Mouse (Mus musculus) limb, embryonic 12.5 days (tissue): ENCODE data around the gene Ttc28. TPM values are rescaled to one million over a fixed set of nuclear protein-coding genes. Genes with fewer than 3 reads are reported as not detected.

Source experiments
- ATAC-seq: fragments of 200-750 bp; cut with Nextera tagmentation; 2 replicates; pipeline ENCODE4 v1.8.0; 2017; ENCODE audit warnings: low read depth, moderate TSS enrichment; ENCODE audit not compliant: insufficient number of reproducible peaks, insufficient read depth, low FRiP score, low TSS enrichment
- H3K27ac ChIP-seq: fragments of 300-500 bp; sonication (generic); 2 replicates; pipeline ENCODE4 v1.5.1; 2016; ENCODE audit warnings: mild to moderate bottlenecking, moderate library complexity
- H3K27me3 ChIP-seq: fragments of 300-500 bp; sonication (generic); 2 replicates; pipeline ENCODE4 v1.6.1; 2016; ENCODE audit warnings: mild to moderate bottlenecking, moderate library complexity
- H3K36me3 ChIP-seq: fragments of 300-500 bp; sonication (generic); 2 replicates; pipeline ENCODE4 v1.6.1; 2016; ENCODE audit warnings: mild to moderate bottlenecking, moderate library complexity
- H3K4me1 ChIP-seq: fragments of 300-500 bp; sonication (generic); replicated peaks from 2 replicates; pipeline ENCODE4 v1.6.1; 2016
- H3K4me2 ChIP-seq: fragments of 300-500 bp; sonication (generic); 2 replicates; pipeline ENCODE4 v1.6.1; 2016; ENCODE audit warnings: mild to moderate bottlenecking, moderate library complexity
- H3K4me3 ChIP-seq: fragments of 300-500 bp; sonication (generic); replicated peaks from 2 replicates; pipeline ENCODE4 v1.5.1; 2016; ENCODE audit warnings: mild to moderate bottlenecking
- H3K9ac ChIP-seq: fragments of 300-500 bp; sonication (generic); replicated peaks from 2 replicates; pipeline ENCODE4 v1.6.1; 2016; ENCODE audit warnings: mild to moderate bottlenecking, moderate library complexity
- H3K9me3 ChIP-seq: fragments of 300-500 bp; sonication (generic); 2 replicates; pipeline ENCODE4 v1.6.1; 2016; ENCODE audit warnings: mild to moderate bottlenecking, moderate library complexity
- WGBS: fragments of 180-500 bp; shearing (Covaris S2); methylation state at CpG from one replicate; pipeline ENCODE4 v1.1.7; 2016; 5-methylcytosine and 5-hydroxymethylcytosine counted together
- polyA plus RNA-seq: library from polyadenylated mRNA; unstranded; fragments of >200 nt; fragmentation: Nextera tagmentation; extraction: Ambion mirVana; gene quantifications from 2 replicates; pipeline ENCODE4 v1.2.1, GENCODE M21; 2016

Ttc28 gene
- polyA plus RNA-seq, 1 experiment from 2014 or later: 20.0 TPM

- H3K4me3 ChIP-seq: no peak overlapping the region
- 86% methylated on average over 9 of the region's 9 CpGs for WGBS
- no peak overlapping the region for H3K9ac ChIP-seq
- no peak for ATAC-seq
- H3K36me3 ChIP-seq: 0 out of 2 replicates have a peak, but pooled peaks cover 3% of the 10 kb centered on the region
- H3K27ac ChIP-seq: no peak overlapping the region
- peaks cover 54% of the 10 kb centered on the region for H3K4me1 ChIP-seq
- H3K27me3 ChIP-seq: no peaks in the 10 kb centered on the region
- H3K4me2 ChIP-seq: no peak overlapping the region
- no peaks in the 10 kb centered on the region for H3K9me3 ChIP-seq
Measured at GRCm38 (mm10) chr5:111028952-111029351, 149.3 kb downstream of the Ttc28 start.

DNA sequence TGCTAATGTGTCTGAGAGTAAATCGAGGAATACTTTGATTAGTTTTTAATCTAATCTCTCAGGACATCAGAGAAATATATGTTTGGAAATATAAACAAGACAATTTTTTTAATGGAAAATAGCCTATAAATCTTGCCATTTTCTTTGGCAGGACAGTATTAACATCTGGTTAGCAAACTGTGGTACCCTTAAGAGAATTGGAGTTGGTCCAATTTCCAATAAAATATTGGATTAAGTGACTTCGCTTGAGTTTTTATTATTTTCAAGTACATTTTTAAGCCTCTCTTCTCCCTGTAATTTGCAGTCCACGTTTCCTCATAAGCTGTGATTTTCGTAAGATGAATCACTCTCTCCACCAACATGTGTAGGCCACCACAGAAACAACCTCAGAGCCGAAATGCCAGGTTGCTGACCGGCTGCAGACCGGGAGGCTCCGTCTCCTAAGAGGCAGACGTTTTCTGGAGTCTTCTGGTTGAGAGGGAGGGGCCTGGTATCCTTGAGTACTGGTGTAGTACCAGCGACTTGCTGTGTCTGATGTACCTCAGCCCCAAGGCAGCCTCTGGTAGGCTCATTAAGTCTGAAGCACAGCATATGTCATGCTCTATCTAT lies 153.2 kb downstream of the Ttc28 start:
- H3K9ac ChIP-seq: no peak overlapping the region
- H3K27me3 ChIP-seq: no peaks in the 10 kb centered on the region
- 75% methylated on average over 10 of the region's 10 CpGs for WGBS
- H3K36me3 ChIP-seq: 0 out of 2 replicates have a peak, but pooled peaks cover 6% of the 10 kb centered on the region
- no peaks in the 10 kb centered on the region for H3K9me3 ChIP-seq
- H3K27ac ChIP-seq: 0 out of 2 replicates have a peak overlapping the region, but pooled peaks have one; percentile 29
- peaks cover 36% of the 10 kb centered on the region for H3K4me1 ChIP-seq
- H3K4me2 ChIP-seq: no peak overlapping the region
- no peak for ATAC-seq
- no peak overlapping the region for H3K4me3 ChIP-seq

DNA sequence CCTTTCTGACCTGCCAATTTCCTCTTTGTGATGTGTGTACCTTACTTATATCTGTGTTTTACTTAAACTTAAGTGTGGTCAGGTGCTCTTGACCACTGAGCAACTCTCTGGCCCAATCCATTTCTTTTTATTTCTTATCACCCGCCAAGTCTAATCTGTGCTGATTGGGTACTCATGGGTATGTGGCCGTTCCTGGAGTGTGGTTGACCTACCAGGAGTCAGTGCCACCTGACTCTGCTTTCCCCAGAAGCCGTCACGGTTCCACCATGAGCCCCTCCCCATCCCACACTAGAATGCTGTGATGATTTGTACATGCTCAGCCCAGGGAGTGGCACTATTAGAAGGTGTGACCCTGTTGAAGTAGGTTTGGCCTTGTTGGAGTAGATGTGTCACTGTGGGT lies 153.9 kb downstream of the Ttc28 start:
- H3K9ac ChIP-seq: no peak overlapping the region
- ATAC-seq: no peak

DNA sequence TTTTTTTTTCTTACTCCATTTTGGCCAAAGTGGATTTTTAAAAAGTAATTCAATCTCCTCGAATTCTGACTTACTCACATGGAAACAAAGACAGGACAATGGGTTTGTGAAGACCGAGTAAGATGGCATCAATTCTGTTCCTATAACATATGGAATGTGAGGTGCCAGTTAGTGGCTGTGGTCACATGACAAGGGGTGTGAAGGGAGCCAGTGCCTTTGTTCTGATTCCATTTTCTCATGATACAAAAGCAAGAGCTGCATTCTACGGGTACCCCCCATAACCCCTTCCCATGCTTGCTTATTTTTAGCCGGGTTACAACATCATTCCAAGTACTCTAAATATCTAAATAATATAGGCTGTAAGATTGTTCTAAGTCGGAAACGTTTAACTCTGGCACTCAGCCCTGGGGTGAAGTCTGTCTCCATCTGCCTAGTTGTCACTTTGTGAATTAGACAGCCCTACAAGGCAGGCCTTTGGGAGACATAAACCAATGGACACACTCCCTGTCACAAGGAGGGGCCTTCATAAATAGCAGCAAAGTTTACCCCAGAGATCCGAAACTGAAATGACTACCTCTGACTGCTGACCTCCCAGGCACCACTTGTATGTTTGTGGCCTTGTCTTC lies 157.6 kb downstream of the Ttc28 start:
- Histone ChIP-seq H3K4me3 (no peak overlapping the region), H3K27me3 (no peaks in the 10 kb centered on the region), H3K36me3 (0 out of 2 replicates have a peak, but pooled peaks cover 4% of the 10 kb centered on the region), H3K9ac (no peak overlapping the region), H3K4me2 (no peak overlapping the region), H3K4me1 (peaks cover 40% of the 10 kb centered on the region), H3K9me3 (no peaks in the 10 kb centered on the region), H3K27ac (no peak overlapping the region)
- 84% methylated on average over 7 of the region's 7 CpGs for WGBS
- ATAC-seq: no peak

More for the DNA sequence above, 153.9 kb downstream of the Ttc28 start:
- 0 out of 2 replicates have a peak, but pooled peaks cover 6% of the 10 kb centered on the region for H3K36me3 ChIP-seq
- 94% methylated on average over 4 of the region's 4 CpGs for WGBS
- no peak overlapping the region for H3K4me3 ChIP-seq
- no peak overlapping the region for H3K27ac ChIP-seq
- no peak overlapping the region for H3K4me2 ChIP-seq
- H3K9me3 ChIP-seq: no peaks in the 10 kb centered on the region
- no peaks in the 10 kb centered on the region for H3K27me3 ChIP-seq
- H3K4me1 ChIP-seq: peaks cover 37% of the 10 kb centered on the region

- no peak overlapping the region for H3K4me3 ChIP-seq
- no peaks in the 10 kb centered on the region for H3K9me3 ChIP-seq
- no peak for ATAC-seq
- H3K4me1 ChIP-seq: peaks cover 57% of the 10 kb centered on the region
- 69% methylated on average over 6 of the region's 6 CpGs for WGBS
- no peak overlapping the region for H3K9ac ChIP-seq
- H3K27ac ChIP-seq: no peak overlapping the region
- H3K4me2 ChIP-seq: no peak overlapping the region
- no peaks in the 10 kb centered on the region for H3K36me3 ChIP-seq
- no peaks in the 10 kb centered on the region for H3K27me3 ChIP-seq
Measured at GRCm38 (mm10) chr5:111039771-111040170, 160.2 kb downstream of the Ttc28 start.

GRCm38 (mm10) chr5:111041952-111042351 lies 162.3 kb downstream of the Ttc28 start:
- WGBS: 86% methylated on average over 5 of the region's 5 CpGs
- no peak overlapping the region for H3K9ac ChIP-seq
- no peak overlapping the region for H3K4me2 ChIP-seq
- H3K4me1 ChIP-seq: peaks cover 65% of the 10 kb centered on the region
- H3K36me3 ChIP-seq: no peaks in the 10 kb centered on the region
- H3K9me3 ChIP-seq: no peaks in the 10 kb centered on the region
- no peaks in the 10 kb centered on the region for H3K27me3 ChIP-seq
- H3K4me3 ChIP-seq: no peak overlapping the region
- H3K27ac ChIP-seq: no peak overlapping the region
- no peak for ATAC-seq

- 7% methylated on average over 7 of the region's 7 CpGs for whole genome bisulfite sequencing
Measured at GRCm38 (mm10) chr5:111044193-111044592, 164.6 kb downstream of the Ttc28 start.

DNA sequence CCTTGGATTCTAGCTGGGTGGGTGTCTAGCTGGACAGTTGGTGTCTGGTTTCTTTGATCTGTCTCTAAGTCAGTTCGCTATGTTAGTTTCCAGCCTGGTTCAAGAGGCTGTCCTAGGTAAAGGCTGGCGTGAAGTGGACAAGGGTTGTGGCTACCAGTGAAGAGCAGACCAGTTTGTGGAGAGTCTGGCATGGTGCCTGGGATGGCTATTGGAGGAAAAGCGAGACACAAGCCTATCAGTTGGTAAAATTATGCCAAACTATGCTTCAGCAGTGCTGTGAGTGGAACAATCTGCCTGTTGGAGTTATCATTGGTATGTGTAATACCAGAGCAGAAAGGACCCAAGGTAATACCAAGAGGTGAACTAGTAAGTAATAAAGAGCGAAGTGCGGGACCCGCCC lies 166.8 kb downstream of the Ttc28 start:
- Histone ChIP-seq H3K4me3 (no peak overlapping the region), H3K4me2 (no peak overlapping the region), H3K4me1 (peaks cover 67% of the 10 kb centered on the region), H3K27ac (no peak overlapping the region), H3K9me3 (no peaks in the 10 kb centered on the region), H3K27me3 (no peaks in the 10 kb centered on the region), H3K36me3 (no peaks in the 10 kb centered on the region), H3K9ac (no peak overlapping the region)
- ATAC-seq: no peak
- WGBS: 81% methylated on average over 6 of the region's 6 CpGs

More at GRCm38 (mm10) chr5:111044193-111044592, 164.6 kb downstream of the Ttc28 start:
- H3K9ac ChIP-seq: no peak overlapping the region
- no peaks in the 10 kb centered on the region for H3K9me3 ChIP-seq
- peaks cover 68% of the 10 kb centered on the region for H3K4me1 ChIP-seq
- no peaks in the 10 kb centered on the region for H3K36me3 ChIP-seq
- no peak overlapping the region for H3K27ac ChIP-seq
- no peak overlapping the region for H3K4me3 ChIP-seq
- no peaks in the 10 kb centered on the region for H3K27me3 ChIP-seq
- no peak overlapping the region for H3K4me2 ChIP-seq
- ATAC-seq: no peak

DNA sequence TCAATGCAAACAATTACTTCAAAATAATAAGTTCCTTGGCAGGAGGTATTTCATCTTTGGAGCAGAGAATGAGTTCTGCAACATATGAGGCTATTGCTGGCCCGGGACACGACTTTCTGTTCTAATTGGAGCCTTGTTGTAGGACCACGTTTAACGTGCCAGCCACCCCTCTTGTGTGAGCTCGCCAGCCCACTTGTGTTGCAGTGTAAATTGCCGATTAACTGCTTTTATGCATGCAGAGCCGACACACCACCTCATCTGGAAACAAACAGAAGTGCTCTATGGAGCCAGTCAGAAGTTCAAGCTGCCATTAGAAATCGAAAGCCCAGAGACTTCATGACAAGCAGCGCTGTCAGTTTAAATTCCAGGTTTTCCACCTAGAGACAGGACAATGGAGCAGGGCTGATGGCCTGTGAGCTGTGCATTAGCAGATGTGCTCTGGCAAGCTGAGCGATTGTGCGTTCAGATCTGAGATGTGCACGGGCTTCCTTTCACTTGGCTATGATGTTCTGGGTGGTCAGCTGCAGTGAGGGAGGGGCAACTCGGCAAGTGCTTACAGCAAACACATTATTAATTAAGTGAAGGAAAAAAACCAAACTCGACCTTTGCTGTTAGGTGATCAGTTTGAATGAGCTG lies 167.4 kb downstream of the Ttc28 start:
- Histone ChIP-seq H3K36me3 (no peaks in the 10 kb centered on the region), H3K4me2 (0 out of 2 replicates have a peak overlapping the region, but pooled peaks have one; percentile 10), H3K9ac (no peak overlapping the region), H3K27me3 (no peaks in the 10 kb centered on the region), H3K9me3 (no peaks in the 10 kb centered on the region), H3K27ac (no peak overlapping the region), H3K4me3 (no peak overlapping the region), H3K4me1 (peaks cover 67% of the 10 kb centered on the region)
- WGBS: 36% methylated on average over 14 of the region's 14 CpGs
- ATAC-seq: no peak

GRCm38 (mm10) chr5:111048036-111048435 lies 168.4 kb downstream of the Ttc28 start:
- WGBS: 84% methylated on average over 5 of the region's 5 CpGs
- Histone ChIP-seq H3K9me3 (no peaks in the 10 kb centered on the region), H3K4me2 (no peak overlapping the region), H3K36me3 (no peaks in the 10 kb centered on the region), H3K9ac (no peak overlapping the region), H3K27me3 (no peaks in the 10 kb centered on the region), H3K4me1 (peaks cover 63% of the 10 kb centered on the region), H3K27ac (no peak overlapping the region), H3K4me3 (no peak overlapping the region)
- ATAC-seq: no peak

- H3K4me3 ChIP-seq: no peak overlapping the region
- ATAC-seq: no peak
- H3K27me3 ChIP-seq: no peaks in the 10 kb centered on the region
- WGBS: 85% methylated on average over 4 of the region's 4 CpGs
- peaks cover 61% of the 10 kb centered on the region for H3K4me1 ChIP-seq
- H3K27ac ChIP-seq: no peak overlapping the region
- no peak overlapping the region for H3K4me2 ChIP-seq
- no peaks in the 10 kb centered on the region for H3K36me3 ChIP-seq
- no peaks in the 10 kb centered on the region for H3K9me3 ChIP-seq
- no peak overlapping the region for H3K9ac ChIP-seq
Measured at GRCm38 (mm10) chr5:111049584-111049983, 170.0 kb downstream of the Ttc28 start.
